Mouse (Mus musculus): ENCODE results near the gene Rimbp2. TPM values are rescaled to one million over a fixed set of nuclear protein-coding genes. Genes with fewer than 3 reads are reported as not detected.
"Not testable (repeated sequence)": the region's sequence is repeated elsewhere in the genome, so short reads cannot be mapped to it uniquely, and the experiment has no call there.

Gene Rimbp2
- polyA plus RNA-seq, 1 experiment from 2014 or later = 0.72 TPM

DNA sequence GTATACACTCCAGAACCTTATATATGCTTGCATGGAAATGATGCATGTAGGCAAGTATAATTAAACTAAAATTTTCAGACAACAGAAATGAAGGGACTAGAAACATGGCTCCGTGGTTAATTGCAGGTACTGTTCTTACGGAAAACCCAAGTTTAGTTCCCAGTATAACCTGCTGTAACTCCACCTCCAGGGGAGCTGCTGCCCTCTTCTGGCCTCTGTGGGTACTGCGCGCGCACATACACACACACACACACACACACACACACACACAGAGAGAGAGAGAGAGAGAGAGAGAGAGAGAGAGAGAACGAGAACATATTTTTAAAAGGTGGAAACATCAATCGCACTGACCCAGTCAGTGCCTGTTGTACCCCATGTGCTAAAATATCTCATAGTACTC lies 25.7 kb upstream of the Rimbp2 start:
- over 99% methylated on average over 7 of the region's 7 CpGs for WGBS
- no peak overlapping the region for H3K27ac ChIP-seq (ENCODE audit: low read depth)
- ATAC-seq (replicated peaks; ENCODE audit: low FRiP score, low TSS enrichment, low read depth) (no peak), DNase-seq (ENCODE audit: low spot score) (no peak)
- H3K4me3 ChIP-seq (ENCODE audit: low read depth, low read length) = no peak overlapping the region
- H3K9me3 ChIP-seq (ENCODE audit: control insufficient read depth, low read length) = no peaks in the 10 kb centered on the region
- no peaks in the 10 kb centered on the region for H3K27me3 ChIP-seq (replicated peaks; ENCODE audit: control insufficient read depth, insufficient read depth, low read length)
- no peak overlapping the region for H3K9ac ChIP-seq (ENCODE audit: low read length)
- H3K36me3 ChIP-seq (ENCODE audit: control insufficient read depth, insufficient read depth, low read length) = no peaks in the 10 kb centered on the region
- H3K4me2 ChIP-seq (ENCODE audit: low read length) = no peak overlapping the region
- H3K4me1 ChIP-seq (replicated peaks; ENCODE audit: control insufficient read depth, insufficient read depth, low read length) = no peaks in the 10 kb centered on the region

DNA sequence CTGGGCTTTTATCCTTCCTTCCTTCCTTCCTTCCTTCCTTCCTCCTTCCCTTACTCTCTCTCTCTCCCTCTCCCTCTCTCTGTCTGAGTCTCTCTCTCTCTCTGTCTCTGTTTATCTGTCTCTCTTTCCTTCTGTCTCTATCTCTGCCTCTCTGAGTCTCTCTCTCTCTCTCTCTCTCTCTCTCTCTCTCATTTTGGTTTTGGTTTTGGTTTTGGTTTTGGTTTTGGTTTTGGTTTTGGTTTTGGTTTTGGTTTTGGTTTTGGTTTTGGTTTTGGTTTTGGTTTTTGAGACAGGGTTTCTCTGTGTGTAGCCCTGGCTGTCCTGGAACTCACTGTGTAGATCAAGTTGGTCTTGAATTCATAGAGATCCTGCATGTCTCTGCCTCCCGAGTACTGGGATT lies 24.2 kb upstream of the Rimbp2 start:
- WGBS = 79% methylated on average over 1 of the region's 1 CpGs
- ATAC-seq (replicated peaks; ENCODE audit: low FRiP score, low TSS enrichment, low read depth); H3K4me3 ChIP-seq (ENCODE audit: low read depth, low read length): not testable (repeated sequence)

DNA sequence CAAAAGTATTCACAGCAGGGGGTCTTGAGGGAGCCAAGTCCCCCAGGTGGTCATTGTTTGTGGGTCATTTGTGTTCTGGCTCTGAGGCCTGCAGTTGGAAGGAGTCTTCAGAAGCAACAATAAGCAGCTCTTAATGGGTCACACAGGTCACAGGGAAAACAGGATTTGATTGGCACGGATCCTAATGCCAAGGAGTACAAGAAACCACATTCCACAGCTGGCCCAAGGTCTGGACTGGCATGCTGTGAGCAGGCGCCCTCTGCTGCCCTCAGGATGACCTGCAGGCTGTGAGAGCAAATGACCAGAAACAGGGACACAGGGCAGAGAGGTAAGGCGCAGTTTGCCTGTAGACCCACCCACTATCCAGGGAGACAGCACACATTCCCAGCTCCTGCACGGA lies 23.0 kb upstream of the Rimbp2 start:
- Histone ChIP-seq H3K4me3 (ENCODE audit: low read depth, low read length) (no peak overlapping the region), H3K4me2 (ENCODE audit: low read length) (no peak overlapping the region), H3K9me3 (ENCODE audit: control insufficient read depth, low read length) (no peaks in the 10 kb centered on the region), H3K36me3 (ENCODE audit: control insufficient read depth, insufficient read depth, low read length) (no peaks in the 10 kb centered on the region), H3K4me1 (replicated peaks; ENCODE audit: control insufficient read depth, insufficient read depth, low read length) (no peaks in the 10 kb centered on the region), H3K27ac (ENCODE audit: low read depth) (no peak overlapping the region), H3K9ac (ENCODE audit: low read length) (no peak overlapping the region), H3K27me3 (replicated peaks; ENCODE audit: control insufficient read depth, insufficient read depth, low read length) (no peaks in the 10 kb centered on the region)
- no peak for ATAC-seq (replicated peaks; ENCODE audit: low FRiP score, low TSS enrichment, low read depth)
- DNase-seq (ENCODE audit: low spot score) = no peak
- WGBS = 29% methylated on average over 4 of the region's 4 CpGs

More for the DNA sequence above, 24.2 kb upstream of the Rimbp2 start:
- not testable (repeated sequence) for H3K27me3 ChIP-seq (replicated peaks; ENCODE audit: control insufficient read depth, insufficient read depth, low read length); H3K4me1 ChIP-seq (replicated peaks; ENCODE audit: control insufficient read depth, insufficient read depth, low read length); DNase-seq (ENCODE audit: low spot score); H3K27ac ChIP-seq (ENCODE audit: low read depth); H3K36me3 ChIP-seq (ENCODE audit: control insufficient read depth, insufficient read depth, low read length); H3K9ac ChIP-seq (ENCODE audit: low read length); H3K4me2 ChIP-seq (ENCODE audit: low read length); H3K9me3 ChIP-seq (ENCODE audit: control insufficient read depth, low read length)

DNA sequence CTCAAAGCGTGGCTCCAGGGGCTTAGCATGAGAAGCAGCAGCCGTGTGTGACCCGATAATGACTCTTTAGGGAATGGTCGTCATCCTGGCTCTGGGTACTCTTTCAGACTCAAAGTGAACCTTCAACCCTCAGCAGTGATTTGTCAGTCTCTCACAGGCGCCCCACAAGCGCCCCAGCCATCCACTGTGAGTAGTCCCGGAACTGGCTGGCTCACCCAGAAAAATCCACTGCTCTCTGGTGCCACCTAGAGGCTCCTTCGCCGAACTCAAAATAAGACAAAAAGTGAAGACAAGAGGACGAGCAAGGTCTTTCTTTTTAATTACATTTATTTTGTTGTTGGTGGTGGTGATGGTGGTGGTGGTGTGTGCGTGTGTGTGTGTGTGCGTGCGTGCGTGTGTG lies 18.0 kb upstream of the Rimbp2 start:
- no peaks in the 10 kb centered on the region for H3K36me3 ChIP-seq (ENCODE audit: control insufficient read depth, insufficient read depth, low read length)
- no peaks in the 10 kb centered on the region for H3K4me1 ChIP-seq (replicated peaks; ENCODE audit: control insufficient read depth, insufficient read depth, low read length)
- no peak overlapping the region for H3K4me2 ChIP-seq (ENCODE audit: low read length)
- WGBS = 19% methylated on average over 14 of the region's 14 CpGs
- no peak overlapping the region for H3K4me3 ChIP-seq (ENCODE audit: low read depth, low read length)
- no peak overlapping the region for H3K27ac ChIP-seq (ENCODE audit: low read depth)
- DNase-seq (ENCODE audit: low spot score) (peak; percentile 93), ATAC-seq (replicated peaks; ENCODE audit: low FRiP score, low TSS enrichment, low read depth) (0 out of 2 replicates have a peak, but pooled peaks have one; percentile 32)
- H3K9me3 ChIP-seq (ENCODE audit: control insufficient read depth, low read length) = no peaks in the 10 kb centered on the region
- H3K9ac ChIP-seq (ENCODE audit: low read length) = no peak overlapping the region
- H3K27me3 ChIP-seq (replicated peaks; ENCODE audit: control insufficient read depth, insufficient read depth, low read length) = no peaks in the 10 kb centered on the region

DNA sequence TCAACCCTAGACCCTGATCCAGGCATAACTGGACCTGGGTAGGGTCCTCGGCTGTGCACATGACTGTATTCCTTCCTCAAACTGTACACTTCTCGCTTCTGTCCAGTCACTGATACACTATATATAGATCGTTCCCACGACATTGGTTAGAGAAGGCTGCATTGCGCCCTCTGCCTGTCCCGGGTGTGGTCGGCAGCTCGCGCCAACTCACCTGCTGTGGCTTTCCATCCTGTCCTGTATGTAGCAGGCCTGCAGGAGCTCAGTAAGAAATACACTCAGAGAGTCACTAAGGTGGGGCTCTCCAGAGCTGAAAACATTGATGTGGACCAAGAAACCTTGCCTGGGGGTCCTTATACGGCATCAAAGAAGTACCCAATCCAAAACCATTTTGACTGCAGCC lies 17.6 kb upstream of the Rimbp2 start:
- ATAC-seq (replicated peaks; ENCODE audit: low FRiP score, low TSS enrichment, low read depth) = no peak
- Histone ChIP-seq H3K4me2 (ENCODE audit: low read length) (no peak overlapping the region), H3K27me3 (replicated peaks; ENCODE audit: control insufficient read depth, insufficient read depth, low read length) (no peaks in the 10 kb centered on the region), H3K4me1 (replicated peaks; ENCODE audit: control insufficient read depth, insufficient read depth, low read length) (no peaks in the 10 kb centered on the region), H3K9me3 (ENCODE audit: control insufficient read depth, low read length) (no peaks in the 10 kb centered on the region), H3K9ac (ENCODE audit: low read length) (no peak overlapping the region), H3K4me3 (ENCODE audit: low read depth, low read length) (no peak overlapping the region), H3K36me3 (ENCODE audit: control insufficient read depth, insufficient read depth, low read length) (no peaks in the 10 kb centered on the region), H3K27ac (ENCODE audit: low read depth) (no peak overlapping the region)
- no peak for DNase-seq (ENCODE audit: low spot score)
- 66% methylated on average over 10 of the region's 10 CpGs for WGBS

DNA sequence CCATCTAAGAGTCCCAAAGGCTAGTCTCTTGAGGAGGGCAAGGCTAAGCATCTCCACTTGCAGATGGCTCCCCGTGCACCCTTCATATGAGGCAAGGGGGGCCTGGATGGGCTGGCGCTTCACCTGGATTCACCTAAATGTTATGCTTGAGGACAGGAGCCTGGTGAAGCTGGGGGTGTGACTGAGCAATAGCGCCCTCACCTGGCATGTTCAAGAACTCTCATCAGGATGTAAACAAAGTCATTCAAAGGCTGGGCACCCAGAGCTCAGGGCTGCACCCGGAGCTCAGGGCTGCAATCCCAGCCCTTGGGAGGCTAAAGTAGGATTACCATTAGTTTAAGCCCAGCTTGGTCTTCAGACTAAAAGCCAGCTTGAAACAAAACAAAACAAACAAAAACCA lies 11.1 kb upstream of the Rimbp2 start:
- H3K27ac ChIP-seq (ENCODE audit: low read depth) = no peak overlapping the region
- H3K4me3 ChIP-seq (ENCODE audit: low read depth, low read length) = no peak overlapping the region
- DNase-seq (ENCODE audit: low spot score) (no peak), ATAC-seq (replicated peaks; ENCODE audit: low FRiP score, low TSS enrichment, low read depth) (no peak)
- H3K9me3 ChIP-seq (ENCODE audit: control insufficient read depth, low read length) = 0 out of 2 replicates have a peak, but pooled peaks cover 4% of the 10 kb centered on the region
- H3K9ac ChIP-seq (ENCODE audit: low read length) = no peak overlapping the region
- no peaks in the 10 kb centered on the region for H3K4me1 ChIP-seq (replicated peaks; ENCODE audit: control insufficient read depth, insufficient read depth, low read length)
- no peaks in the 10 kb centered on the region for H3K36me3 ChIP-seq (ENCODE audit: control insufficient read depth, insufficient read depth, low read length)
- H3K4me2 ChIP-seq (ENCODE audit: low read length) = no peak overlapping the region
- 57% methylated on average over 4 of the region's 4 CpGs for WGBS
- no peaks in the 10 kb centered on the region for H3K27me3 ChIP-seq (replicated peaks; ENCODE audit: control insufficient read depth, insufficient read depth, low read length)

DNA sequence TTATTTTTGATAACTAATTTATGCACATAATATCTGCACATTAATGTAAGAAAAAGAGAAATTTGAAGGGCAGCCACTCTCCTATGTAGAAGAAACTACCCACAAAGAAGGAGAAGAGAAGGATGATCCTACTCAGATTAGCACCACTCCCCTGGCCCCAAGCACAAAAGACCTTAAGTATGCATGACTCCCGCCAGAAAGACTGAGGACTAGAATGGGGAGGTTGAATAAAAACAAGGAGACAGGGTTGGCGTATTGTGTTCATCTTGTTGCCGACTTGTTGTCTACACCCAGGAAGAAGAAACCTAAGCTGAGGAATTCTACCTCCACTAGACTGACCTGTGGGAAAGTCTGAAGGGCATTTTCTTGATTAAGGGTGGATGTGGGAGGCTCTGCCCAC lies 5.6 kb upstream of the Rimbp2 start:
- Histone ChIP-seq H3K36me3 (ENCODE audit: control insufficient read depth, insufficient read depth, low read length) (no peaks in the 10 kb centered on the region), H3K4me1 (replicated peaks; ENCODE audit: control insufficient read depth, insufficient read depth, low read length) (no peaks in the 10 kb centered on the region)
- WGBS = 87% methylated on average over 3 of the region's 3 CpGs

DNA sequence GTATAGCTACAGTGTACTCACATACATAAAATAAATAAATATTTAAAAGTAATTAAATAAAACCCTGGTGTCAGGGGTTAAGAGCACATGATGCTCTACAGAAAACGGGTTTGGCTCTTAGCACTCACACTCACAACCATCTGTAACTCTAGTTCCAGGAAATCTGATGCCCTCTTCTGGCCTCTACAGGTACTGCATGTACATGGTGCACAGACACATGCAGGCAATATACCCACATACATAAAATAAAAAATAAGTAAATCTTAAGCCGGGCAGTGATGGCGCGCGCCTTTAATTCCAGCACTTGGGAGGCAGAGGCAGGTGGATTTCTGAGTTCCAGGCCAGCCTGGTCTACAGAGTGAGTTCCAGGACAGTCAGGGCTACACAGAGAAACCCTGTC lies 1.1 kb upstream of the Rimbp2 start:
- not testable (repeated sequence) for H3K4me1 ChIP-seq (replicated peaks; ENCODE audit: control insufficient read depth, insufficient read depth, low read length); ATAC-seq (replicated peaks; ENCODE audit: low FRiP score, low TSS enrichment, low read depth); DNase-seq (ENCODE audit: low spot score); H3K9me3 ChIP-seq (ENCODE audit: control insufficient read depth, low read length); H3K4me2 ChIP-seq (ENCODE audit: low read length); H3K4me3 ChIP-seq (ENCODE audit: low read depth, low read length); H3K36me3 ChIP-seq (ENCODE audit: control insufficient read depth, insufficient read depth, low read length); H3K9ac ChIP-seq (ENCODE audit: low read length); H3K27ac ChIP-seq (ENCODE audit: low read depth)
- WGBS = 94% methylated on average over 5 of the region's 5 CpGs
- peaks cover 12% of the 10 kb centered on the region for H3K27me3 ChIP-seq (replicated peaks; ENCODE audit: control insufficient read depth, insufficient read depth, low read length)

More for the DNA sequence above, 5.6 kb upstream of the Rimbp2 start:
- H3K4me3 ChIP-seq (ENCODE audit: low read depth, low read length) = no peak overlapping the region
- ATAC-seq (replicated peaks; ENCODE audit: low FRiP score, low TSS enrichment, low read depth) (no peak), DNase-seq (ENCODE audit: low spot score) (no peak)
- 0 out of 2 replicates have a peak, but pooled peaks cover 6% of the 10 kb centered on the region for H3K9me3 ChIP-seq (ENCODE audit: control insufficient read depth, low read length)
- no peak overlapping the region for H3K9ac ChIP-seq (ENCODE audit: low read length)
- H3K4me2 ChIP-seq (ENCODE audit: low read length) = no peak overlapping the region
- H3K27me3 ChIP-seq (replicated peaks; ENCODE audit: control insufficient read depth, insufficient read depth, low read length) = no peaks in the 10 kb centered on the region
- H3K27ac ChIP-seq (ENCODE audit: low read depth) = no peak overlapping the region

DNA sequence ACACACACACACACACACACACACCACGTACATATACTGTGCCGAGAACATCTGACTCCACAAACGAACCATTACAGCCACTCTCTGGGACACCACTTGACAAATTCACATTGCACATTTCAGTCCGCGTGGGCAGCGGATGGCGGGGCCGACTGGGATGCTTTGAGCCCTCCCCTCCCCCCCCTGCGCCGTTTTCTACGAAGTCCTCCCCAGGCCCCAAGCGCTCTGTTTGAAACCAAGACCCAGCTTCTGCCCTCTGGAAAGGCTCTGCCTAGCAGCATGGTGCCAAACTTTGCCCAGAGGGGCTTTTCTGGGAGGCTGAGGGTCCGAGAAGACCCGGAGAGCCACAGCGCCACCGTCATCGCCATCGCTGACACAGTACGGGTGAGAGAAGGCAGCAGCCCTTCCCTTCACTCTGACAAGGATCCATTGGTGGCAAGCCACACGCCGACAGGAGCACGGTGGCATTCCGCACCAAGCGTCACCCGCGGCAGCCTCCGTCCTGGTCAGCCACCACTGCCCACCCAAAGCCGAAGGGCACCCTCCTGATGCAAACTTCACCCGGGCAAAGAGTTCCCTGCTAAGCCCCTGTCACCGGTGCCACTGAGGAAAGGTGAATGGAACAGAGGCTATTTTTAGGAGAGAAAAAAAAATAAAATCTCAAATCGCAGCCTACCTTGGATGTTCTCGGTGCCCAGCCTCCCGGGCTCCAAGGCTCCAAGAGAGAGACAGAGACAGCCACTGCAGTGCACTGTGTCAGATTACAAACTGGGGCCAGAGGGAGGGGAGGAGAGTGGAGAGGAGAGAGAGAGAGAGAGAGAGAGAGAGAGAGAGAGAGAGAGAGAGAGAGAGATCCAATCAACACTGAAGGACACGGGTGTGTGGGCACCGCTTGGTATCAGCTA lies 743 bp downstream of the Rimbp2 start:
- Histone ChIP-seq H3K4me2 (ENCODE audit: low read length) (peak overlapping the region; percentile 55), H3K4me3 (ENCODE audit: low read depth, low read length) (peak overlapping the region; percentile 35), H3K27ac (ENCODE audit: low read depth) (no peak overlapping the region), H3K9ac (ENCODE audit: low read length) (no peak overlapping the region), H3K27me3 (replicated peaks; ENCODE audit: control insufficient read depth, insufficient read depth, low read length) (peaks cover 12% of the 10 kb centered on the region), H3K4me1 (replicated peaks; ENCODE audit: control insufficient read depth, insufficient read depth, low read length) (no peaks in the 10 kb centered on the region; the same call in 1 of the 2 replicates), H3K9me3 (ENCODE audit: control insufficient read depth, low read length) (0 out of 2 replicates have a peak, but pooled peaks cover 2% of the 10 kb centered on the region), H3K36me3 (ENCODE audit: control insufficient read depth, insufficient read depth, low read length) (no peaks in the 10 kb centered on the region)
- DNase-seq (ENCODE audit: low spot score) = no peak
- 2% methylated on average over 35 of the region's 35 CpGs for WGBS
- no peak for ATAC-seq (replicated peaks; ENCODE audit: low FRiP score, low TSS enrichment, low read depth)
